Mouse (Mus musculus): Measurements from ENCODE around the gene Tmem80.

GRCm38 (mm10) chr7:141328373-141328990, 943 bp downstream of the Tmem80 start:
- TF ChIP-seq POLR2A (IDR thresholded peaks at IDR 0.05; ENCODE audit: low read depth, low read length) (no peak), CTCF (IDR thresholded peaks at IDR 0.05; ENCODE audit: extremely low read depth, insufficient read depth, insufficient read length, insufficient replicate concordance) (no peak)
